Mouse (Mus musculus) C2C12 (cell line): ENCODE data around the gene Foxr2. TPM values are rescaled to one million over a fixed set of nuclear protein-coding genes. Genes with fewer than 3 reads are reported as not detected.

Experiments
- H3K27me3 ChIP-seq: one replicate; pipeline ENCODE4 v1.6.1; 2011; ENCODE audit not compliant: control insufficient read depth, insufficient read depth, insufficient read length
- H3K36me3 ChIP-seq: one replicate; pipeline ENCODE4 v1.6.1; 2011; ENCODE audit not compliant: control insufficient read depth, insufficient read depth
- H3K4me3 ChIP-seq: one replicate; pipeline ENCODE4 v1.5.1; 2011; ENCODE audit warnings: mild to moderate bottlenecking, control low read depth; ENCODE audit not compliant: poor library complexity, insufficient read depth, severe bottlenecking
- H3K79me2 ChIP-seq: one replicate; pipeline ENCODE4 v1.6.1; 2011; ENCODE audit not compliant: control insufficient read depth, insufficient read depth
- H3K79me3 ChIP-seq: one replicate; pipeline ENCODE4 v1.6.1; 2011; ENCODE audit warnings: low read depth, control low read depth
- H3ac ChIP-seq: one replicate; pipeline ENCODE3; 2011; ENCODE audit warnings: low read depth; ENCODE audit not compliant: control insufficient read depth, insufficient read length
- CEBPB ChIP-seq: IDR thresholded peaks from one replicate; pipeline ENCODE4 v1.6.1; 2011; ENCODE audit warnings: low read depth, mild to moderate bottlenecking, control low read depth, moderate library complexity
- CTCF ChIP-seq: IDR thresholded peaks from one replicate; pipeline ENCODE4 v1.5.1; 2011; ENCODE audit not compliant: control insufficient read depth, insufficient read depth, insufficient read length
- FOSL1 ChIP-seq: IDR thresholded peaks from one replicate; pipeline ENCODE4 v1.8.0; 2011; ENCODE audit warnings: mild to moderate bottlenecking, low read length; ENCODE audit not compliant: poor library complexity, insufficient read depth, severe bottlenecking
- MAX ChIP-seq: IDR thresholded peaks from one replicate; pipeline ENCODE4 v1.6.1; 2011; ENCODE audit warnings: mild to moderate bottlenecking, control low read depth
- MYOD1 ChIP-seq: IDR thresholded peaks from one replicate; pipeline ENCODE4 v1.6.1; 2011; ENCODE audit warnings: low read depth; ENCODE audit not compliant: control insufficient read depth, insufficient read length
- MYOG ChIP-seq: IDR thresholded peaks from one replicate; pipeline ENCODE4 v1.6.1; 2011; ENCODE audit not compliant: control insufficient read depth, insufficient read length; ENCODE audit errors: extremely low read depth
- USF1 ChIP-seq: IDR thresholded peaks from one replicate; pipeline ENCODE4 v1.6.1; 2011; ENCODE audit warnings: low read depth, mild to moderate bottlenecking, control low read depth, moderate library complexity
- long read RNA-seq, 2 experiments: library from polyadenylated mRNA; unstranded; transcript quantifications; one replicate each; pipeline ENCODE4 v2.0.0; 2019 to 2020
- polyA plus RNA-seq: library from polyadenylated mRNA; unstranded; fragments of >200 nt; fragmentation: generic; extraction: Trizol; gene quantifications from one replicate; pipeline ENCODE4 v1.2.1, GENCODE M21; 2012; ENCODE audit warnings: missing spikeins

Gene Foxr2
- not detected for polyA plus RNA-seq
- long read RNA-seq, experiment 1: 0 reads
- long read RNA-seq, experiment 2: 0 reads

DNA sequence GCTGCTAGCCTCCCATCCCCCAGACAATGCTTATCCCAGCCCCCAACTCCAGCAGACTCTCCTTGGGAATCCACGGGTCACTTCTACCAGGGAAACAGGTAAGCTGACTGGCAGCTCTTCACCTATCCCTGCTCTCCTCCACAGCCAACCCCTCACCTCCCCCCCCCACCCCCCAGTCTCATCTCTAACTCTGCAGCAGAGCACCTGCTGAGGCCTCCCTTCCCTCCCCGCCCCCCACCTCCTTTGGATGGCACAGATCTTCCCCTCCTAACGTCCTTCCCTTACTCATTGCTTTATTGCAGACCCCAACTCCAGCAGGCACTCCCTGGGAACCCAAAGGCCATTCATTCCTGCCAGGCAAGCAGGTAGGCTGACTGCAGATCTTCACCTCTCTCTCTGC lies at the start of gene Foxr2:
Gene Foxr2, plus strand, starts transcription at position 301 of the 400 bp plus-strand sequence.
- TF ChIP-seq FOSL1 (no peak), CTCF (no peak), MAX (no peak)
- Histone ChIP-seq H3ac (no peak within 1 kb of the TSS), H3K4me3 (no peak within 1 kb of the TSS), H3K27me3 (no peaks in the 10 kb centered on the region), H3K79me2 (no peaks in the 10 kb centered on the region), H3K79me3 (no peaks in the 10 kb centered on the region), H3K36me3 (no peaks in the 10 kb centered on the region)

DNA sequence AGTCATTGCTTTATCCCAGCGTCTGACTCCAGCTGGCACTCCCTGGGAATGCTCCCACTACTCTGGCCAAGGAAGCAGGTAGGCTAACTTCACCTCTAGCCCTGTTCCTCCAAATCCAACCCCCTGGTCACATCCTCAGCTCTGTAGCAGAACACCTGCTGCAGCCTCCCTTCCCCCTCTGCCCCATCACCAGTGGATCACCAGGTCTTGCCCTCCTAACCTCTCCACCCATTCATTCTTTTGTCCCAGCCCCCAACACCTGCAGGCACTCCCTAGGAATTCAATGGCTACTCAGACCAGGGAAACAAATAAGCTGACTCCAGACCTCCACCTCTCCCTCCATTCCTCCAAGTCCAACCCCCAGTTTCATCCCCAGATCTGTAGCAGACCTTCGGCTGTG lies 427 bp downstream of the Foxr2 start:
- H3K79me3 ChIP-seq: no peaks in the 10 kb centered on the region
- H3K4me3 ChIP-seq: no peak overlapping the region
- TF ChIP-seq FOSL1 (no peak), CTCF (no peak), MYOG (no peak), MAX (no peak)
- no peaks in the 10 kb centered on the region for H3K79me2 ChIP-seq
- no peak overlapping the region for H3ac ChIP-seq
- H3K27me3 ChIP-seq: no peaks in the 10 kb centered on the region
- no peaks in the 10 kb centered on the region for H3K36me3 ChIP-seq

DNA sequence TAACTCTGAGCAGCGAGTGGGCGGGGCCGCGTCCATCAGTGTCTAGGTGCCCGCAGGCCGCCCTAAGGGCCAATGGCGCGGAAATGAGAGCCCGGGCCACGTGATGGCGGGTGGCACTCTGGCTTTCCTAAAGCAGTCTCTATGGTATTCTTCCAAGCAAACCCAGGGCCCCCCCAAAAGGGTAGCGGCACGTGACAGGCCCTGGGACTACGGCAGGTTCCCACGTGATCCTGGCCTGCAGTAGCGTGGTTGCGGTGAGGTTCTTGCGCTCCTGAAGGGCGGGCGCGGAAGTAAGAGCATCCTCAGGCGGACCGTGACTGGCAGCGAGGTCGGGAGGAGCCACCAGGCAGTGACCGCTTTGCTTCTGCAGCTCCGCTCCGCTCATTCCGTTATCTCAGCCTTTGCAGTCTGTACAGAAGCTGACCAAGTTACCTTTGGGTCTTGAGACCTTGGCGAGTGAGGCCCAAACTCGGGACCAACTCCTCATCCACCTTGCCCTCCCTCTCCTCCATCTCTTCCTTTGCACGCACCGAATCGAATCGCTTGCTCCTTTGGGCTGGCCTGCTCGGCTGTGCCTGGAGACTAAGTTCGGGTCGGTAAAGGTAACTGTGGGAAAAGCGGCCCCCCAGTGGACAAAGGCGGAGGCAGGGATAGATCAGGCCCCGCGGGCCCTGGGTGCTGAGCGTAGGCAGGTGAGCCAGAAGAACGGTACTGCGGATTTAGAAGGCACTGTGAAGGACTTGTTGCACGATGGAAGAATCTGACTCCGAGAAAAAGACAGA lies 21.3 kb downstream of the Foxr2 start, which contains the start of gene Rragb:
Gene Rragb, plus strand, starts transcription at position 248 of the 782 bp plus-strand sequence.
- Histone ChIP-seq H3K36me3 (no peaks in the 10 kb centered on the region), H3K27me3 (no peaks in the 10 kb centered on the region), H3ac (peak within 1 kb of the TSS; percentile 68), H3K79me2 (no peaks in the 10 kb centered on the region), H3K4me3 (peak within 1 kb of the TSS; percentile 6), H3K79me3 (no peaks in the 10 kb centered on the region)
- no peak for TF ChIP-seq MYOG
- TF ChIP-seq USF1: peak; percentile 60
- TF ChIP-seq MAX: no peak
- TF ChIP-seq FOSL1: no peak

DNA sequence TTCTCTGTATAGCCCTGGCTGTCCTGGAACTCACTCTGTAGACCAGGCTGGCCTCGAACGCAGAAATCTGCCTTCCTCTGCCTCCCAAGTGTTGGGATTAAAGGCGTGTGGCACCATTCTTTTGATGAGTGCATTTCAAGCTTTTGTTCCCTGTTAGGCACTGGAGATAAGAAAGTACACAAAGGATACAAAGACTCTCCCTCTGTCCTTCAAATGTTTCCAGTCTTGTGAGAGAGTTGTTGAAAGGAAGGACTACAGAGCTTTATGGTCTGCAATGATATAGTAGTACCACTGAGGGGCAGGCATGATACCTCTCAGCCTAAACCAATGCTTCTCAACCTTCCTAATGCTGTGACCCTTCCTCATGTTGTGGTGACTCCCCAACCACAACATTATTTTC lies 24.1 kb downstream of the Foxr2 start:
- H3K79me2 ChIP-seq: no peaks in the 10 kb centered on the region

DNA sequence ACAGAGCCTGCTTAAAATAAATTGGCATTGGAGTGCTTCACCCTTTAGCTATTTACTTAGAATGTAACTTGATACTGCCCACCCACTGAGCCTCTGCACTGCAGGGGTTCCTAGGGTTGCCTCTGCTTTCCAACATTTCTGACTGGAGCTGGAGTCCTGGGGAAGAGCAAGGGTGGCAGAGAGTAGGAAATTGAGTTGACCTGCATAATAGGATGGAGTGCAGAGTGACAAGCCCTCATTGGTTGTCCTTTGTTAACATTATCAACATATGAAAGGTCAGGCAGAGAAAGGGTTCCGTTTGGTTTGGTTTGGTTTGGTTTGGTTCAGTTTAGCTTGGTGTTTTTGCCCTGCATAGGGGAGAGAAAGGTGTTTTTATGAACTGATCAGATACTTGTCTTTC lies 33.2 kb downstream of the Foxr2 start:
- no peaks in the 10 kb centered on the region for H3K27me3 ChIP-seq
- no peak for TF ChIP-seq FOSL1
- no peak for TF ChIP-seq MAX
- TF ChIP-seq MYOD1: no peak
- no peak for TF ChIP-seq CEBPB
- TF ChIP-seq USF1: no peak
- TF ChIP-seq CTCF: no peak
- TF ChIP-seq MYOG: no peak
- no peaks in the 10 kb centered on the region for H3K36me3 ChIP-seq
- no peak overlapping the region for H3ac ChIP-seq
- no peak overlapping the region for H3K4me3 ChIP-seq
- H3K79me2 ChIP-seq: no peaks in the 10 kb centered on the region
- H3K79me3 ChIP-seq: no peaks in the 10 kb centered on the region

More for the DNA sequence above, 24.1 kb downstream of the Foxr2 start:
- no peak for TF ChIP-seq MAX
- no peak for TF ChIP-seq CTCF
- no peak for TF ChIP-seq FOSL1
- no peak for TF ChIP-seq MYOD1
- TF ChIP-seq MYOG: no peak
- TF ChIP-seq CEBPB: no peak
- no peak for TF ChIP-seq USF1
- no peak overlapping the region for H3ac ChIP-seq
- H3K4me3 ChIP-seq: no peak overlapping the region
- no peaks in the 10 kb centered on the region for H3K36me3 ChIP-seq
- no peaks in the 10 kb centered on the region for H3K27me3 ChIP-seq
- H3K79me3 ChIP-seq: no peaks in the 10 kb centered on the region

DNA sequence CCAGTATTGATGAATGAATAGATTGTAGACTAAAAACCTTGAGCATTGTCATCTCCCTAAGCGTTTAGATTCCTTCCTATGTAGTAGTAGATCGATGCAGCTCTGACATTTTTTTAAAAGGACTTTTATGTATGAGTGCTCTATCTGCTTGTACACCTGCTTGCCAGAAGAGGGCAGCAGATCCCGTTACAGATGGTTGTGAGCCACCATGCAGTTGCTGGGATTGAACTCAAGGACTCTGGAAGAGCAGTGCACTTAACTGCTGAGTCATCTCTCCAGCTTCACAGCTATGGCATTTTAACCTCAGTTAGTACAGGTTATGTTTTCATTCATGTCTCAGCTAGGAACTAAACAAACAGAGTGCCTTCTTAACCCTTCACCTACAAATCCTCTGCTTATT lies 36.7 kb downstream of the Foxr2 start:
- Histone ChIP-seq H3ac (no peak overlapping the region), H3K79me3 (no peaks in the 10 kb centered on the region), H3K4me3 (no peak overlapping the region), H3K27me3 (no peaks in the 10 kb centered on the region), H3K36me3 (no peaks in the 10 kb centered on the region), H3K79me2 (no peaks in the 10 kb centered on the region)
- TF ChIP-seq MYOD1 (no peak), MYOG (no peak), USF1 (no peak), FOSL1 (no peak), CTCF (no peak), MAX (no peak)
